Mouse (Mus musculus) lung, postnatal 0 days (tissue): Measurements from ENCODE around the gene Gm10260. TPM values are rescaled to one million over a fixed set of nuclear protein-coding genes. Genes with fewer than 3 reads are reported as not detected.

ENCODE experiments used
- ATAC-seq: fragments of 200-750 bp; cut with Nextera tagmentation; 2 replicates; pipeline ENCODE4 v1.8.0; 2017; ENCODE audit warnings: moderate library complexity
- DNase-seq: peaks from one replicate; pipeline ENCODE4 v3.0.0-alpha.2; 2016; ENCODE audit warnings: low spot score
- H3K27ac ChIP-seq: fragments of 300-500 bp; sonication (generic); 2 replicates; pipeline ENCODE4 v1.5.1; 2014; ENCODE audit warnings: antibody characterized with exemption, mild to moderate bottlenecking, low read length, mixed read lengths
- H3K27me3 ChIP-seq: fragments of 300-500 bp; sonication (generic); replicated peaks from 2 replicates; pipeline ENCODE4 v1.6.1; 2014; ENCODE audit warnings: low read length, mixed read lengths; ENCODE audit not compliant: insufficient read depth
- H3K36me3 ChIP-seq: fragments of 300-500 bp; sonication (generic); 2 replicates; pipeline ENCODE4 v1.6.1; 2014; ENCODE audit warnings: low read length, mixed read lengths; ENCODE audit not compliant: insufficient read depth
- H3K4me1 ChIP-seq: fragments of 300-500 bp; sonication (generic); 2 replicates; pipeline ENCODE4 v1.6.1; 2014; ENCODE audit warnings: antibody characterized with exemption, low read depth, low read length, mixed read lengths; ENCODE audit not compliant: insufficient read depth
- H3K4me2 ChIP-seq: fragments of 300-500 bp; sonication (generic); replicated peaks from 2 replicates; pipeline ENCODE4 v1.6.1; 2014; ENCODE audit warnings: low read depth, mild to moderate bottlenecking, low read length, moderate library complexity, mixed read lengths
- H3K4me3 ChIP-seq: fragments of 300-500 bp; sonication (generic); 2 replicates; pipeline ENCODE4 v1.5.1; 2014; ENCODE audit warnings: low read depth, low read length
- H3K9ac ChIP-seq: fragments of 300-500 bp; sonication (generic); replicated peaks from 2 replicates; pipeline ENCODE4 v1.6.1; 2014; ENCODE audit warnings: low read depth, mild to moderate bottlenecking
- H3K9me3 ChIP-seq: fragments of 300-500 bp; sonication (generic); 2 replicates; pipeline ENCODE4 v1.6.1; 2016; ENCODE audit warnings: low read length, mixed read lengths
- CTCF ChIP-seq: IDR thresholded peaks from 2 replicates; pipeline ENCODE4 v1.5.1; 2016; ENCODE audit warnings: antibody characterized with exemption, mild to moderate bottlenecking
- EP300 ChIP-seq: IDR thresholded peaks from 2 replicates; pipeline ENCODE4 v1.6.1; 2016; ENCODE audit warnings: antibody characterized with exemption, mild to moderate bottlenecking, control low read depth
- WGBS: fragments of 180-500 bp; shearing (Covaris S2); extraction: QIAGEN DNeasy Blood & Tissue Kit; methylation state at CpG from one replicate; pipeline ENCODE4 v1.1.7; 2014; 5-methylcytosine and 5-hydroxymethylcytosine counted together
- polyA plus RNA-seq: library from polyadenylated mRNA; unstranded; fragments of >200 nt; fragmentation: Nextera tagmentation; extraction: Ambion mirVana; gene quantifications from 2 replicates; pipeline ENCODE4 v1.2.1, GENCODE M21; 2015

The Gm10260 gene
- polyA plus RNA-seq, 1 experiment from 2014 or later, result 7.2 TPM

GRCm38 (mm10) chr13:97791664-97792063, 31.2 kb upstream of the Gm10260 start:
- H3K4me1 ChIP-seq, result no peaks in the 10 kb centered on the region
- no peak overlapping the region for H3K9ac ChIP-seq
- no peaks in the 10 kb centered on the region for H3K27me3 ChIP-seq
- H3K36me3 ChIP-seq, result no peaks in the 10 kb centered on the region
- H3K4me3 ChIP-seq, result no peak overlapping the region
- H3K4me2 ChIP-seq, result no peak overlapping the region
- no peaks in the 10 kb centered on the region for H3K9me3 ChIP-seq
- WGBS, result 67% methylated on average over 6 of the region's 6 CpGs
- H3K27ac ChIP-seq, result no peak overlapping the region
- DNase-seq (no peak), ATAC-seq (no peak)
- TF ChIP-seq EP300 (no peak), CTCF (no peak)

- H3K4me2 ChIP-seq, result no peak overlapping the region
- DNase-seq (no peak), ATAC-seq (no peak)
- H3K36me3 ChIP-seq, result no peaks in the 10 kb centered on the region
- no peaks in the 10 kb centered on the region for H3K4me1 ChIP-seq
- 64% methylated on average over 12 of the region's 12 CpGs for WGBS
- H3K9me3 ChIP-seq, result no peaks in the 10 kb centered on the region
- no peaks in the 10 kb centered on the region for H3K27me3 ChIP-seq
- no peak overlapping the region for H3K4me3 ChIP-seq
- no peak overlapping the region for H3K27ac ChIP-seq
- H3K9ac ChIP-seq, result no peak overlapping the region
- TF ChIP-seq CTCF, result no peak
- no peak for TF ChIP-seq EP300
These were observed 29.5 kb upstream of the Gm10260 start for GRCm38 (mm10) chr13:97789782-97790450.

DNA sequence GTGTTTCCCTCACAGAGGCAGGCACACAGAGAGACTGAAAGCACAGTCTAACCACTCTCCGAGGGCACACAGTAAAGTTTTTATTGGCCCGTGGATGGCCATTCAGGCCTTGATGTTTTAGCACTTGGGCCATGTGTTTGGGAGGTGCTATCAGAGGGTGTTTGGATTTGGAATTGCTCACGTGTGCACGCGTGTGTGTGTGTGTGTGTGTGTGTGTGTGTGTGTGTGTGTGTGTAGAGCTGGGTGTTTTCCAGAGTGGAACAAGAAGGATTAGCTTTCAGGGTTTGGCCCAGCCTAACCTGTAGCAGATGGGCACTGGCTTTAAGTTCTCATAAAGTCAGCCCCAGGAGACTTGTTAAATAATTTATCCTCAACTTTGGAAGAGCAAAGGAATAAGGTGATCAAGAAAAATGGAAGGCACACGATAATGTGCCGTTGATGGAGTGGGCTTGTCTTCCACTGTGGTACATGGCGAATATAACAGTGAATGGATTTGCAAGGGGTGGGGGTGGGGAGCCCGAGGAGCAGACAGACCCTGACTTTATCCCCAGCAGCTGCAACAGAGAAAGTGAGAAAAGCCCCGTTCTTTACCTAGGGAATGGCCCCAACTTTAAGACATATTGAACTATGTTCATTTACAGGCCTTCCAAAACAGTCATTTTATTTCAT, 24.9 kb upstream of the Gm10260 start:
- no peaks in the 10 kb centered on the region for H3K36me3 ChIP-seq
- no peak overlapping the region for H3K27ac ChIP-seq
- H3K4me2 ChIP-seq, result no peak overlapping the region
- H3K9me3 ChIP-seq, result no peaks in the 10 kb centered on the region
- DNase-seq, result no peak
- WGBS, result 76% methylated on average over 10 of the region's 10 CpGs
- no peaks in the 10 kb centered on the region; the same call in 1 of the 2 replicates for H3K4me1 ChIP-seq
- no peak overlapping the region for H3K9ac ChIP-seq
- ATAC-seq, result no peak
- H3K4me3 ChIP-seq, result no peak overlapping the region
- TF ChIP-seq EP300 (no peak), CTCF (no peak)
- no peaks in the 10 kb centered on the region for H3K27me3 ChIP-seq

DNA sequence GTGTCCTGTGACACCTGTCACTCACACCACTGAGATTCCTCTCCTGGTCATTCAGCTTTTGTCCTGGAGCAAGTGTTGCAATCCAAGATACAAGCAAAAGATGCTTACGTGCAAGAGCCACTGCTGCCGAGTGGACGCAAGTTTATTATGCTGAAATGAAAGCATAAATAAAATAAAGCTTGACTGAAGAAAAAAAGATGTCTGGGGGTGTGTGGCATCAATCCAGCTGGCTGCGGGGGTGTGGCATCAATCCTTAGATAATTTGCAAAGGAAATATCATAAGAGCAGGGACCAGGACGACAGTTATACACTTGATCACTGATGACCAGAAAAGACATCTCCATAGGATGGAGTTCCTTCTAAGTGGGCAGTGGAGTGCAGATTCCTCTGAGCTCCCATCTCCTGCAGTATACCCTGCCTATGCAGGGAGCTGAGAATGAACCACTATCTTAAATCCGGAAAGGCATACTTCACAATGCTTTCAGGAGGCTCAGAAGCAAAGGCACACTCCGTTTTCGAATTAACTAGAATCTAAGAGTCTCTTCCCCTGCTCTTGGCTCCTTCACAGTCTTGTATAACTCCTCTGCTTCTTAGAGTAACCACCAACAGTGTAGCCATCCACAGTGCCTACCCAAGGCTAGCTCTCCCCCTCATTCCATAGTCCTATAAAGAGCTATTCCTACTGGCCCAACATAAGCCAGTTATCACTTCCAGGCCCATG, 23.2 kb upstream of the Gm10260 start:
- DNase-seq, result no peak
- H3K4me3 ChIP-seq, result no peak overlapping the region
- H3K36me3 ChIP-seq, result no peaks in the 10 kb centered on the region
- no peak for ATAC-seq
- no peak overlapping the region for H3K9ac ChIP-seq
- H3K4me2 ChIP-seq, result no peak overlapping the region
- no peaks in the 10 kb centered on the region for H3K27me3 ChIP-seq
- TF ChIP-seq EP300 (no peak), CTCF (no peak)
- H3K27ac ChIP-seq, result no peak overlapping the region
- H3K4me1 ChIP-seq, result peaks cover 8% of the 10 kb centered on the region; the same call in 1 of the 2 replicates
- WGBS, result 65% methylated on average over 8 of the region's 8 CpGs
- H3K9me3 ChIP-seq, result no peaks in the 10 kb centered on the region

DNA sequence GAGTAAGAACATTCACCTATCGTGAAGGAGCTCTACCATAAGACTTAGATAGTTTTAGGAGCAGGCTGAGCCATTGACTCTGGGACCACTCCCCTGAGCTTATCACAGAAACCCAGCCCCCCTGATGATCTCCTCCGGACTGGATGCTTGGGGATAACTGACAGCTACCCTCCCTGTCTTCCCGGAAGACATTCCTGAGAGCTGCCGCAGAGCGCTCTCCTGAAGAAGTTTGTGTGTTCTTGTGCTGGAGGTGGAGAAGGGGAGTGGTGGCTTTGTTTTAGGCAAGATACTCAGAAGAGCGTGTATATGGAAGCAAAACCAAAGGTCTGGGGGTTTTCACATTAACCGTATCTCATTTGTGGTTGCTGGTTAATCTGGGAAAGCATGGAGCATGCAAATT, 21.6 kb upstream of the Gm10260 start:
- DNase-seq (peak; percentile 55), ATAC-seq (peak; percentile 60)
- no peaks in the 10 kb centered on the region for H3K27me3 ChIP-seq
- TF ChIP-seq EP300, result no peak
- TF ChIP-seq CTCF, result no peak
- 33% methylated on average over 7 of the region's 7 CpGs for WGBS
- H3K27ac ChIP-seq, result peak overlapping the region; percentile 54; the same call in 1 of the 2 replicates
- no peaks in the 10 kb centered on the region for H3K36me3 ChIP-seq
- H3K4me3 ChIP-seq, result no peak overlapping the region
- 0 out of 2 replicates have a peak overlapping the region, but pooled peaks have one; percentile 15 for H3K4me2 ChIP-seq
- H3K9me3 ChIP-seq, result no peaks in the 10 kb centered on the region
- H3K9ac ChIP-seq, result no peak overlapping the region
- H3K4me1 ChIP-seq, result peaks cover 8% of the 10 kb centered on the region; the same call in 1 of the 2 replicates

GRCm38 (mm10) chr13:97781637-97782036, 21.2 kb upstream of the Gm10260 start:
- H3K27ac ChIP-seq, result no peak overlapping the region
- H3K9ac ChIP-seq, result no peak overlapping the region
- no peaks in the 10 kb centered on the region for H3K9me3 ChIP-seq
- H3K36me3 ChIP-seq, result no peaks in the 10 kb centered on the region
- WGBS, result 58% methylated on average over 7 of the region's 7 CpGs
- H3K27me3 ChIP-seq, result no peaks in the 10 kb centered on the region
- DNase-seq (peak; percentile 90), ATAC-seq (peak; percentile 94)
- 0 out of 2 replicates have a peak overlapping the region, but pooled peaks have one; percentile 15 for H3K4me2 ChIP-seq
- TF ChIP-seq CTCF (no peak), EP300 (peak; percentile 96)
- H3K4me3 ChIP-seq, result no peak overlapping the region
- H3K4me1 ChIP-seq, result peaks cover 8% of the 10 kb centered on the region; the same call in 1 of the 2 replicates
